Mouse (Mus musculus): ENCODE data around the gene Bach1.

GRCm38 (mm10) chr16:87709144-87709543 lies 10.4 kb downstream of the Bach1 start:
- TF ChIP-seq POLR2A (IDR thresholded peaks at IDR 0.05; ENCODE audit: insufficient read length, low read depth) (no peak), TCF12 (IDR thresholded peaks at IDR 0.05; ENCODE audit: insufficient read depth, poor library complexity, severe bottlenecking) (no peak)

Measured in myocyte (in vitro differentiated cells).